Mouse (Mus musculus): ENCODE measurements around the gene Gm9639. TPM values are rescaled to one million over a fixed set of nuclear protein-coding genes. Genes with fewer than 3 reads are reported as not detected.
"Not testable (repeated sequence)": the region's sequence is repeated elsewhere in the genome, so short reads cannot be mapped to it uniquely, and the experiment has no call there.

Gene Gm9639
- polyA plus RNA-seq, 1 experiment from 2014 or later, result not detected

GRCm38 (mm10) chr10:77776844-77777243, 18.0 kb downstream of the Gm9639 start, which contains the start of gene Gm7138:
TSS of gene Gm7138 (minus strand) at chr10:77776944.
- H3K36me3 ChIP-seq (ENCODE audit: control insufficient read depth, insufficient read depth, low read length); H3K9me3 ChIP-seq (ENCODE audit: control insufficient read depth, low read depth, low read length); ATAC-seq (ENCODE audit: insufficient number of reproducible peaks, insufficient read depth, low FRiP score, low read depth); H3K9ac ChIP-seq (replicated peaks; ENCODE audit: low read depth, low read length); H3K4me3 ChIP-seq (ENCODE audit: low read depth, low read length); H3K27me3 ChIP-seq (ENCODE audit: control insufficient read depth, insufficient read depth, low read length); H3K4me2 ChIP-seq (replicated peaks; ENCODE audit: low read depth, low read length); H3K27ac ChIP-seq (ENCODE audit: low read length); H3K4me1 ChIP-seq (ENCODE audit: control insufficient read depth, insufficient read depth, low read length): not testable (repeated sequence)
- WGBS, result 62% methylated on average over 1 of the region's 1 CpGs

GRCm38 (mm10) chr10:77772142-77772541, 22.7 kb downstream of the Gm9639 start:
- H3K27me3 ChIP-seq (ENCODE audit: control insufficient read depth, insufficient read depth, low read length); H3K36me3 ChIP-seq (ENCODE audit: control insufficient read depth, insufficient read depth, low read length); ATAC-seq (ENCODE audit: insufficient number of reproducible peaks, insufficient read depth, low FRiP score, low read depth); H3K9ac ChIP-seq (replicated peaks; ENCODE audit: low read depth, low read length); H3K4me2 ChIP-seq (replicated peaks; ENCODE audit: low read depth, low read length); H3K9me3 ChIP-seq (ENCODE audit: control insufficient read depth, low read depth, low read length); H3K4me3 ChIP-seq (ENCODE audit: low read depth, low read length); H3K4me1 ChIP-seq (ENCODE audit: control insufficient read depth, insufficient read depth, low read length); H3K27ac ChIP-seq (ENCODE audit: low read length): not testable (repeated sequence)
- WGBS, result 91% methylated on average over 1 of the region's 3 CpGs

GRCm38 (mm10) chr10:77771225-77771624, 23.7 kb downstream of the Gm9639 start, which contains the start of gene Gm3238:
TSS of gene Gm3238 (minus strand) at chr10:77771325.
- not testable (repeated sequence) for H3K4me3 ChIP-seq (ENCODE audit: low read depth, low read length); H3K4me2 ChIP-seq (replicated peaks; ENCODE audit: low read depth, low read length); ATAC-seq (ENCODE audit: insufficient number of reproducible peaks, insufficient read depth, low FRiP score, low read depth); H3K27me3 ChIP-seq (ENCODE audit: control insufficient read depth, insufficient read depth, low read length); H3K9ac ChIP-seq (replicated peaks; ENCODE audit: low read depth, low read length); H3K9me3 ChIP-seq (ENCODE audit: control insufficient read depth, low read depth, low read length); H3K4me1 ChIP-seq (ENCODE audit: control insufficient read depth, insufficient read depth, low read length); H3K27ac ChIP-seq (ENCODE audit: low read length); H3K36me3 ChIP-seq (ENCODE audit: control insufficient read depth, insufficient read depth, low read length)
- WGBS, result 57% methylated on average over 1 of the region's 1 CpGs

GRCm38 (mm10) chr10:77769727-77770126, 25.1 kb downstream of the Gm9639 start:
- Histone ChIP-seq H3K4me1 (ENCODE audit: control insufficient read depth, insufficient read depth, low read length) (no peaks in the 10 kb centered on the region), H3K36me3 (ENCODE audit: control insufficient read depth, insufficient read depth, low read length) (no peaks in the 10 kb centered on the region), H3K27ac (ENCODE audit: low read length) (no peak overlapping the region), H3K4me3 (ENCODE audit: low read depth, low read length) (no peak overlapping the region), H3K27me3 (ENCODE audit: control insufficient read depth, insufficient read depth, low read length) (no peaks in the 10 kb centered on the region), H3K4me2 (replicated peaks; ENCODE audit: low read depth, low read length) (no peak overlapping the region), H3K9me3 (ENCODE audit: control insufficient read depth, low read depth, low read length) (no peaks in the 10 kb centered on the region), H3K9ac (replicated peaks; ENCODE audit: low read depth, low read length) (no peak overlapping the region)
- ATAC-seq (ENCODE audit: insufficient number of reproducible peaks, insufficient read depth, low FRiP score, low read depth), result no peak
- 56% methylated on average over 1 of the region's 1 CpGs for WGBS

- not testable (repeated sequence) for H3K4me2 ChIP-seq (replicated peaks; ENCODE audit: low read depth, low read length)
- WGBS, result no CpG with 5 or more reads among the region's 1 CpGs
Observed at GRCm38 (mm10) chr10:77759582-77759981, 35.3 kb downstream of the Gm9639 start, which contains the start of gene Gm3233. TSS of gene Gm3233 (minus strand) at chr10:77759682.

GRCm38 (mm10) chr10:77753448-77753847, 41.4 kb downstream of the Gm9639 start:
- Histone ChIP-seq H3K9ac (replicated peaks; ENCODE audit: low read depth, low read length) (no peak overlapping the region), H3K27me3 (ENCODE audit: control insufficient read depth, insufficient read depth, low read length) (no peaks in the 10 kb centered on the region), H3K4me3 (ENCODE audit: low read depth, low read length) (no peak overlapping the region), H3K4me1 (ENCODE audit: control insufficient read depth, insufficient read depth, low read length) (no peaks in the 10 kb centered on the region), H3K9me3 (ENCODE audit: control insufficient read depth, low read depth, low read length) (no peaks in the 10 kb centered on the region), H3K4me2 (replicated peaks; ENCODE audit: low read depth, low read length) (no peak overlapping the region), H3K36me3 (ENCODE audit: control insufficient read depth, insufficient read depth, low read length) (no peaks in the 10 kb centered on the region), H3K27ac (ENCODE audit: low read length) (no peak overlapping the region)
- ATAC-seq (ENCODE audit: insufficient number of reproducible peaks, insufficient read depth, low FRiP score, low read depth), result no peak

More at GRCm38 (mm10) chr10:77759582-77759981, 35.3 kb downstream of the Gm9639 start, which contains the start of gene Gm3233:
- not testable (repeated sequence) for H3K4me3 ChIP-seq (ENCODE audit: low read depth, low read length); H3K9me3 ChIP-seq (ENCODE audit: control insufficient read depth, low read depth, low read length); H3K36me3 ChIP-seq (ENCODE audit: control insufficient read depth, insufficient read depth, low read length); H3K4me1 ChIP-seq (ENCODE audit: control insufficient read depth, insufficient read depth, low read length); ATAC-seq (ENCODE audit: insufficient number of reproducible peaks, insufficient read depth, low FRiP score, low read depth); H3K27ac ChIP-seq (ENCODE audit: low read length); H3K9ac ChIP-seq (replicated peaks; ENCODE audit: low read depth, low read length); H3K27me3 ChIP-seq (ENCODE audit: control insufficient read depth, insufficient read depth, low read length)

- not testable (repeated sequence) for H3K4me2 ChIP-seq (replicated peaks; ENCODE audit: low read depth, low read length); ATAC-seq (ENCODE audit: insufficient number of reproducible peaks, insufficient read depth, low FRiP score, low read depth); H3K4me3 ChIP-seq (ENCODE audit: low read depth, low read length); H3K4me1 ChIP-seq (ENCODE audit: control insufficient read depth, insufficient read depth, low read length); H3K9me3 ChIP-seq (ENCODE audit: control insufficient read depth, low read depth, low read length); H3K9ac ChIP-seq (replicated peaks; ENCODE audit: low read depth, low read length); H3K27me3 ChIP-seq (ENCODE audit: control insufficient read depth, insufficient read depth, low read length); H3K36me3 ChIP-seq (ENCODE audit: control insufficient read depth, insufficient read depth, low read length); H3K27ac ChIP-seq (ENCODE audit: low read length)
- 59% methylated on average over 3 of the region's 3 CpGs for WGBS
Observed at GRCm38 (mm10) chr10:77752312-77752711, 42.6 kb downstream of the Gm9639 start.

- not testable (repeated sequence) for H3K9me3 ChIP-seq (ENCODE audit: control insufficient read depth, low read depth, low read length); H3K27me3 ChIP-seq (ENCODE audit: control insufficient read depth, insufficient read depth, low read length); H3K4me1 ChIP-seq (ENCODE audit: control insufficient read depth, insufficient read depth, low read length); H3K36me3 ChIP-seq (ENCODE audit: control insufficient read depth, insufficient read depth, low read length); H3K4me2 ChIP-seq (replicated peaks; ENCODE audit: low read depth, low read length); H3K9ac ChIP-seq (replicated peaks; ENCODE audit: low read depth, low read length); H3K27ac ChIP-seq (ENCODE audit: low read length); ATAC-seq (ENCODE audit: insufficient number of reproducible peaks, insufficient read depth, low FRiP score, low read depth); H3K4me3 ChIP-seq (ENCODE audit: low read depth, low read length)
- WGBS, result 40% methylated on average over 1 of the region's 1 CpGs
Observed at GRCm38 (mm10) chr10:77751254-77751653, 43.6 kb downstream of the Gm9639 start, which contains the start of gene Gm9736. TSS of gene Gm9736 (minus strand) at chr10:77751354.

- not testable (repeated sequence) for H3K4me3 ChIP-seq (ENCODE audit: low read depth, low read length); H3K9ac ChIP-seq (replicated peaks; ENCODE audit: low read depth, low read length); H3K27ac ChIP-seq (ENCODE audit: low read length); H3K4me2 ChIP-seq (replicated peaks; ENCODE audit: low read depth, low read length); H3K36me3 ChIP-seq (ENCODE audit: control insufficient read depth, insufficient read depth, low read length); H3K9me3 ChIP-seq (ENCODE audit: control insufficient read depth, low read depth, low read length); ATAC-seq (ENCODE audit: insufficient number of reproducible peaks, insufficient read depth, low FRiP score, low read depth); H3K27me3 ChIP-seq (ENCODE audit: control insufficient read depth, insufficient read depth, low read length); H3K4me1 ChIP-seq (ENCODE audit: control insufficient read depth, insufficient read depth, low read length)
- WGBS, result 79% methylated on average over 1 of the region's 1 CpGs
Observed at GRCm38 (mm10) chr10:77750686-77751085, 44.2 kb downstream of the Gm9639 start.
